Mouse (Mus musculus): ENCODE data around the gene Rac3.
A peak's percentile ranks its signal among the peaks of the same experiment; 100 is the strongest.

Rac3 gene

DNA sequence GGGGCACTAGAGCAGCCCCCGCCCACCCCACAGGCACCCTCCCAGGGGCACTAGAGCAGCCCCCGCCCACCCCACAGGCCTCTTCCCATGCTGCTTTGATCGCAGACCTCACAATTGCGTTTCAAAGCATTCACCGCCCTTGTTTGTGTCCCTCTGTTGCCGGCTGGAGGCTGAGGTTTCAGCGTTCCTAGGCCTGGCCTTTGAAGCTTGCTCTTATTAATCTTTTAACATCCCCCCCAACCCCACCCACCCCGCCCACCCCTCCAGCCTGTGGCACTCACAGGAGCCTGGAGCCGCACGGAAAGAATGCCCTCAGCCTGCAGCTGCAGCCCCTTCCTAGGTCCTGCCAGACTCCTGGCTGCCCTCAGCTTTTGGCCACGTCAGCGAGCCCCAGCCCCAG lies 14.0 kb upstream of the Rac3 start:
- DNase-seq: no peak

DNA sequence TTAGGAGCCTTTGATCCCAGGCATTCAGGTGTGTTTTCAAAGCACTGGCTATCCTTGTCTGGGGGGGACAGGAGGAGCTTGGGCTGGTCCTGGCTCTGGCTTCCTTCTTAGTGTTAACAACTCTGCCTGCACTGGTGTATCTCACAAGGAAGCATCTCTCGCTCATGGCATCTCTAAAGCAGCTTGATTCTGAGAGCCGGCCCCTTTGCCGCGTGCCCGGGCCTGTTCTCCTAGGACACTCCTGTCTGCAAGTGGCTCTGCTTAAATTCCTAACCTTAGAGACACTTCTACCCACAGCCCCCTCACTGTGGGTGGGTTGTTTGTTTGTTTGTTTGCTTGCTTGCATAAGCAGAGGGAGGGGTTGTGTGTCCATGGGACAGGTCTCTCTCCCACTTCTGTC lies 13.3 kb upstream of the Rac3 start:
- no peak for DNase-seq

DNA sequence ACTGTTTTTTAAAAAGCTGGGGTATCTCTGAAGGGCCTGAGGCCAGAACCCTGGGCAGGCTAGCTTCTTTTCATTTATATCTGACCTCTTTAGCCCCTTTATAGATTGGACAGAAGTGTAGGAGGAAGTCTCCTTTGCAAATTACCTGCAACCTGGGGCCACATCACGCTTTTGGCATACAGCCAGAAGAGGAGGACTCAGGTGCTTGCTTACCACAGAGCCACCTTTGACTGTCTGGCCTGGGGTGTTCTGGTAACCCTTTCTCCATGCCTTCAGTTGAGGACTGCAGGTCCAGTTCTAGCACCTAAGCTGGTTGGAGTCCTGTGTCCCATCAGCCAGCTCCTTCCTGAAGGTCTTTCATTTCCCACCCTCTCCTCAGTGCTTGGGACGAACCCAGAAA lies 11.7 kb upstream of the Rac3 start:
- DNase-seq: no peak

DNA sequence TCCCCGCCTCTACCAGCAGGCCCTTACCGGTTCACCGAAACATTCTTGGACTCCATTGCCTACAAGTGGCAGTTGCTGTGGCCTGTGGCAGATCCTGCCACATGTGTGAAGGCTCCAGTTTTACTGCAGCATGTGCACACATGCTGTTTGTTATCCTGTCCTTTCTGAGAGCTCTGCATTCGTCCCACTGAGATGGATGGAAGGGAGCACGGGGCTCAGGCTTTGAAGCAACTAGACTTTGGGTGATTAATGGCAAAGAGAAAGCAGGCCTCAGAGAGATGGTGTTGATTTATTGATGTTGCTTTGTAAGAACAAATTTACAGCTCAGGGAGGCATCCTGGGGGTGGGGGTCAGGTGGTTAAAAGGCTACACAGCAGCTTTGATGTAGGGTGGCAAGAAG lies 10.6 kb upstream of the Rac3 start:
- DNase-seq: no peak

DNA sequence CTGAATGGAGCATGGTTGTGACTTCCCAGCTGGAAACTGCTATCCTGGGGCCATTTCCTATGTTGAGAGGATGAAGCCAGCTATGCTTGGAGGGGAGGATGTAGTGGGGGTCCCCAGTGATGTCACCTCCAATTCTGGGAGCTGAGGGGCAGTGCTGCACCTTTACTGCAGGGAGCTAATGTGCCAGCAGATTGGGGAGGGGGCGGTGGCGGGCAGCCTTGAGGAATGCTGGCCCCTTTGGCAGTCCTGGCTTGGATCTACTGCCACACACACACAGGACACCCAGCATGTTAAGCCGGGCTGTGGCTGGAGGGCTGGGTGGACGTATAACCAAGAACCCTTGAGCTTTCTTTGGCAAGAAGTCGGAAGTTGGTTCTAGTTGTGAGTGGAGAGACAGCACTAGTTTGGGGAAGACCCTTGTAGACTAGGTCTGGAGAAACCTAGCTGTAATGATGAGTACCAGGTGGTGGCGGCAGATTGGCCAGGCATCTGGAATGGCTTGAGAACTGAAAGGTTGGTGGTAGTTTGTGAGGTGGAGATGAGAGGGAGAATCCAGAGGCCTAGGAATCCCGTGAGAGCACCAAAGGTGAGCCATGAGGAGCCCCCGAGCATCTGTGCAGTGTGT lies 9.2 kb upstream of the Rac3 start:
- peak; percentile 93 for DNase-seq

DNA sequence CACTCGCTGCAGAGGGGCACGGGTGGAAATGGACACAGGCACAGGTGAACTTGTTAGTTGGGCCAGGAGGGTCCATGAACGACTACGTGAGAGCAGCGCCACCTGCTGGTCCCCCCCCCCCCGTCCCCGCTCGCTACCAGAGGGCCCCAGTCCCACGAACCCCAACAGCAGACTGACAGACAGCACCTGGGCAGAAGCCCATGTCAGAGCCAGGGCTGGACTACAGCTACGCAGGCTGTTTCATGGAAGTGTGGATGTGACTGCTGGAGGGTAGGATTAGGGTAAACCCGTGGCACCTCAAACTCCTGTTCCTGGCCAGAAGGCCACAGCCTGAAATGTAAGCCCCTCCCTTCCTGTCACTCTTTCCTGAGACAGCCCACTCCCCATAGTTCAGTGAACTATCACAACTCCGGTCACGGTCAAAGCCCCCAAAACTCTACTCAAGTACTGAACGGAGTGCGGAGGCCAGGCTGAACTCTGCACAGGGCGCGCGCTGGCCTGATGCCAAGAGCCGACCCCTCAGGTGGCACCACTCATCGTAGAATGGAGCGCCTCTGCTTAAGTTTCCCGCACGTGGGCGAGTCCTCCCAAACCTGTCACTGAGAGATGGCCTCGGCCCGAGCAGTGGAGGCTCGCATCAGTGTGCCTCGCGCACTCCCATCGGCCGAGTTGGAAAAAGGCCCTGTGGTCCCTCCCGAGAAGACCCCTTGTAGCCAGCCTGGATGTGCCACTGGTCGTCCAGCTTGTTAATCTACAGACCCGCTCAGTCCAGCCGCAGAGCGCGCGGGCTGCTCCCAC lies 8.3 kb upstream of the Rac3 start:
- peak; percentile 96 for DNase-seq

DNA sequence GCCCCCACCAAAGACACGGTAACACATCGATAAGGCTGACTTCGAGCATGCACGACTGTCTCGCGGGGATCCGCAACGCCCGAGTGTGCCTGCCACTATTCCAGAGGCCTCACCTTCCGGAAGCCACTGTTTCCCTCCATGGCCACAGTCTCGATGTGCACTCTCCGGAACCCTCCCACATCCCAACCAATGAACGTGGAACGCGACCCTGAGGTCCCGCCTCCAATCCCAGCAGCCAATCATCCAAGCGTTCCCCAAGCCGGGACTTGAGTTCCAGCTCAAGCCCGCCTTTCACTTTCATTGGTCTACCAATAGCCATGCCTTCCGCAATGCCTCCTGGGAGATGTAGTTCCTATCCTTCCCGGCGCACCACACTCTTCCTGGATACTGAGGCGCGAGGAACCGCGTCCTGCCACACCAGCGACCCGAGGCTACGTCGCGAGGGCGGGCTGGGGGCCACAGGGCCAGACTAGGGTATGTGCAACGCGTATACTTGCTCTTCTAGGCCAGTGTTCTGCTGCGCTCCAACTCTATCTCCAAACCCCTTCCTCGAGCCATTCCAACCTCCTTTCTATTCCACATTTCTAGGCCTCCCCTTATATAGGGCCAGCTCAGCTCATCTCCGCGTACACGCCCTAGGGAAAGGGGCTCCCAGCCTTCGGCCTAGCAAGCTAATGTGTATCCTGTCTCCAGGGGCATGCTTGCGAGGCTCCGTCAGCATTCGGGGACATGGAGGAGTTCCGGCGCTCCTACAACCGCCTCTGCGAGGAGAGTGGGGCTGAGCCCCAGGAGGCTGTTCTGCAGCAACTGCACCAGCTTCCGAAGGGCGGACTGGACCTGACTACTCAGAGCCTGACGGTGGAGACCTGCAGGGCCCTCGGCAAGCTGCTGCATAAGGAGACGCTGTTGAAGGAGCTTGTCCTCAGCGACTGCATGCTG lies 7.4 kb upstream of the Rac3 start, which contains the start of the genes Cenpx and Lrrc45:
Gene Cenpx (minus strand): TSS at position 159 of the 939 bp plus-strand sequence.
Gene Lrrc45 (plus strand): TSS at position 346 of the 939 bp plus-strand sequence.
- DNase-seq: peak; percentile 100

DNA sequence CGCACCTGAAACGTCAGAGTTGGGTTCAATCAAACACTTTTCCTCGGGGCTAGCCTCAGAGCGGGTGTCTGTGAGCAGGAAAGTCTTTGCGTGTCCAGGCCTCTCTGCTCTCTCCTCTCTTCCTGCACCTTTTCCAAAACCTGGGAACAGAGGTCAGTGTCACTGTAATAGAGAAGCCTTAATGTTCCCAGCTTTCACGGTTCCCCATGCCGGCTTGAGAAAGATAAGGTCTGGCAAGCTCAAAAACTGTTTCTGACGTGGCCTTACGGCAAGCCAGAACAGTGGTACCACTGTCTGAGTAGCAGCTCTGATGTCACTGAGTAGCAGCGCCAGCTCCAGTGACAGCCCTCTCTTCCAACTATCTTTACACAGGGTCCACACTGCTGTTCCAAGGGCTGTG lies 6.7 kb upstream of the Rac3 start:
- DNase-seq: no peak

DNA sequence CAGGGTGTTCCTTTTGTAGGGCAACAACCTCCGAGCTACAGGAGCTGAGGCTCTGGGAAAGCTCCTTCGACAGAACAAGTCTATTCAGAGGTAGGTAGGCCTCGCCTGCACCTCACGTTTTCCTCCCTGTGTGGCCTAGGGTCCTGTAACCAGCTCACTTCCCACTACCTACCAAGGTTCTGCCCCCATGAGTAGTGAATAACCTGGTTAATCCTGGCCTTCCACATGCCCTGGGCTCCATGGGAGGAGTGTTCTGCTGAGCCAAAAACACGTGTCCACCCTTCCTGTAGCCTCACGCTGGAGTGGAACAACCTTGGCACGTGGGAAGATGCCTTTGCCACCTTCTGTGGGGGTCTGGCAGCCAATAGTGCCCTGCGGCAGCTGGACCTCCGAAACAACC lies 6.1 kb upstream of the Rac3 start:
- peak; percentile 93 for DNase-seq

DNA sequence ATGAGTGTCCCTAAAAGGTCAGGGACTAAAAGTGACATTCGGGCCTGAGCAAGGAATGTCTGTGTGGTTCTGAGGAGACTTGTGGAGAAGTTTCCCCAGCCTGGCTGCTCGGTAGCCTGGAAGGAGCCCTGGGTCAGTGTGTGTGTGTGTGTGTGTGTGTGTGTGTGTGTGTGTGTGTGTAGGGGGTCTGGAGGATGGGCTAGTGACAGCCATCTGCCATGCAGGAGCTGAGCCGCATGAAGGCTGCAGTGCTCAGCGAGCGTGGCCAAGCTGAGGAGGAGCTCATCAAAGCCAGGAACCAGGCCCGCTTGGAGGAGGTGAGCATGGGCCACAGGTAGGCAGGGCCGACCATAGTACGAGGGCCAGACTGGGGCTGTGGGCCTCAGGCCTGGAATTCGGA lies 2.0 kb upstream of the Rac3 start:
- no peak for DNase-seq

DNA sequence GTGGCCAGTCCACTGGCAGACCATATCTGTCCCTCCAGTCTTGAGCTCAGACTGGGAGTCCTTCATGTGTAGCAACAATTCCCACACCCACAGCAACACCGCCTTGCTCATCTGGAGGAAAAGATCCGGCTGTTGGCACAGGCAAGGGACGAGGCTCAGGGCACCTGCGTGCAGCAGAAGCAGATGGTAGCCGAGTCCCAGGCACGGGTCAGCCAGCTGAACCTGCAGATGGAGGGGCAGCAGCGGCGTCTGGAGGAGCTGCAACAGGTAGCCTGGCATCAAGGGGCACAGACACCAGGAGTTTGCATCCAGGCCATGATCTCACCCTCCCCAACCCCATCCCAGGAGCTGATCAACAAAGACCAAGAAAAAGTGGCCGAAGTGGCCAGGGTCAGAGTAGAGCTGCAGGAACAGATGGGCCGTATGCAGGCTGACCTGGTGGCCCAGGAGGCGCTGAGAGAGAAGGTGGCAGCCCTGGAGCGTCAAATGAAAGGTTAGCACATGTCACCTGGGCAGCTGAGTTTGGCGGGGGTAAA lies 1.4 kb upstream of the Rac3 start:
- DNase-seq: peak; percentile 94

DNA sequence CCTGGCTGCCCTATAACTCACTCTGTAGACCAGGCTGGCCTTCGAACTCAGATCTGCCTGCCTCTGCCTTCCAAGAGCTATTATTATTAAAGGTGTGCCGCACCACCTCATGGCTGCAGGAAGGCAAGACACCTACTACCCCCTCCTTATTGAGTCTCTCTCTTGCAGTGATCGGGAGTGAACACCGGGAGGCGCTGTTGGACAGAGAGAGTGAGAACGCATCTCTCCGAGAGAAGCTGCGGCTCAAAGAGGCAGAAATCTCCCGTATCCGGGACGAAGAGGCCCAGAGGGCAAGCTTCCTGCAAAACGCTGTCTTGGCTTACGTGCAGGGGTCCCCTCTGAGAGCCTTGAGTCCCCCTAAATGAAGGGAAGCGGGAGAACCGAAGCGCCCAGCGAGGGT lies 820 bp upstream of the Rac3 start:
- DNase-seq: peak; percentile 97

DNA sequence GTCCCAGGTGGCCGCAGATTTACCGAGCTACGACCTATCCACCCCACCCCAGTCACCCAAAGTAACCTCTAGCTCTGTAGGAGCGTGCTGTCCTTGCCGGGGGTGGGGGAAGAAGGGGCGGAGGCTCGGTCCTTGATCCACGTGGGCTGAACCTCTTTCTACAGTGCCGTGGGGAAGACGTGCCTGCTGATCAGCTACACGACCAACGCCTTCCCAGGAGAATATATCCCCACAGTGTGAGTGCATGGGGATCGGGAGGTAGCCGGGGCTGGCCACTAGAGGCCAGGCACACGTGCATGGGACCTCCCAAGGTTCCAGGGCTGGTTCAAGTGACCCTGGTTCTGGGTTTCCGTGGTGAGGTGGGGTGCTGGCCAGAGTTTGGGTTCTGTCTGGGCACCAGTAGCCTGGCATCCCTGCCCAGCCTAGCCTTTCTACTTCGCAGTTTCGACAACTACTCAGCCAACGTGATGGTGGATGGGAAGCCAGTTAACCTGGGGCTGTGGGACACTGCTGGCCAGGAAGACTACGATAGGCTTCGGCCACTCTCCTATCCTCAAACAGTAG lies 879 bp downstream of the Rac3 start:
- peak; percentile 93 for DNase-seq

DNA sequence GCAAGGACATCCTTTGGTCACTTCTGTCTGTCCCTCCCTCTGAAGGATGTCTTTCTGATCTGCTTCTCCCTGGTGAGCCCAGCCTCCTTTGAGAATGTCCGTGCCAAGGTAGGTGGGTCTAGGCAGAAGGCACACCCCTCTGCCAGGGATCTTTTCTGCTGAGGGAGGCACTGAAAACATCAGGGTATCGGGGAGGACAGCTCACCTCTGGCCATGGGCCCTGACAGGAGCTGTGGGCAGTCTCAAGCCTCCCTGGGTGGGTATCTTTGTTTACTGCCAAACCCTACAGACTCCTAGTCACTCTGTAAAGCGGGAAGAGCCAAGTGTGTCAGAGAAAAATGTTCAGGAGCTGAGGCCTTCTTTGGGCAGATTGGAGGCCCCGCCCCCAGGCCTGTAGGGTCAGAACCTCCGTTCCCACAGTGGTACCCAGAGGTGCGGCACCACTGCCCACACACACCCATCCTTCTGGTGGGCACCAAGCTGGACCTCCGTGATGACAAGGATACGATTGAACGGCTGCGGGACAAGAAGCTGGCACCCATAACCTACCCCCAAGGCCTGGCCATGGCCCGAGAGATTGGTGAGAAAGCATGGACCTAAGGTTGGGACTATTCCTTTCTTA lies 1.6 kb downstream of the Rac3 start:
- DNase-seq: peak; percentile 91

DNA sequence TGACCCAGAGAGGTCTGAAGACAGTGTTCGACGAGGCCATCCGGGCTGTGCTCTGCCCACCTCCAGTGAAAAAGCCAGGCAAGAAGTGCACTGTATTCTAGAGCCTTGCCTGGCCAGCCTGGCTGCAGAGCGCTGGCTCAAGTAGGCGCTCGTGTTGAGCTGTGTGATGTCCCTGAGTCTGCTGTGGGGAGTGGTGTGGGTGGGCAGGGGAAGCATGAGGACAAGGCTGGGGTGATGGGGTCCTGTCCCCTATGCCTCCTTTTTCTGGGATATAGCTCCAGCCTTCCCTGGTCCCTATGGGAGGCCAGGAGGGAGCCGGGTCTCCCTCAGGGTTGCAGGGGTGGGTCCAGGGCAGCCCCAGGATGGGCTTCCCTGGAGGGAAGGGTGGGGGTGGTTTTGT lies 2.2 kb downstream of the Rac3 start:
- peak; percentile 91 for DNase-seq

DNA sequence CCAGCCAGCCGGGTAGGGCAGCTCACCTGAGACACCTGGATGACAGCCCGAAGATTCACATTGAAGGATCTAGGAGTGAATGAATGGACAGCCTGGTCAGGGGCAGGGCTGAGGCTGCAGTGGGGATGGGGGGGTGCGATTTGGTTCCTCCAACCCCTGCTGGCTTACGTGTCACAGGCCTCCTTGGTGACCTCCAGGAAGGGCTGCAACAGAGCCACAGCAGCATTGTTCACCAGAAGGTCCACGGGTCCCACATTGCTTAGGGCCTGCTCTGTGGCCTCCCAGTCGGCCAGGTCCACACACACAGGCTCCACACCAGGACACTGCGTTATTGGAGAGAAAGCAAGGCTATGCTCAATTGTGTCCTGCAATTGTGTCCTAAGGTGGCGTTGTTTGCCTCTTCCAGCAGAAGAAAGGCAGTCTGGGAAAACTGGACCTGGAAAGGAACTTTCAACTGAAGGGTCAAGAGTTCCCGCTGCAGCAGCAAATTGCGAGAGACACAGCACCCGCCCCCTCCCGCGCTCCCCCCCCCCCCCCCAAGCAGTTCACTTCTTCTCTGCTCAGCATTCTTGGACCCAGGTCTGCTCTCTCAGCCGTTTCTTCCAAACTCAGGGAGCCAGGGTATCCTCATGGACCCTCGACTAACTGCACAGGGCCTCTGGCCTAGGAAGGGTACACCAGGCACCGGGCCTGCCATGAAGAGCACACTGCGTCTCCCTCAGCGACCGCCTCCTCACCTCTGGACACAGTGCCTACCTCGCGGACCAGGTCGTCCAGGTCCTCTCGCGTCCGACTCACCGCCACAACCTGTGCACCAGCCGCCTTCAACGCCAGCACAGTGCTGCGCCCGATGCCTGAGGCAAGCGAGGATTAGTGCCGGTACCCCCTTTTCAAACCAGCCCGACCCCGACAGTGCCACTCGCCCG lies 5.2 kb downstream of the Rac3 start:
- DNase-seq: peak; percentile 92

DNA sequence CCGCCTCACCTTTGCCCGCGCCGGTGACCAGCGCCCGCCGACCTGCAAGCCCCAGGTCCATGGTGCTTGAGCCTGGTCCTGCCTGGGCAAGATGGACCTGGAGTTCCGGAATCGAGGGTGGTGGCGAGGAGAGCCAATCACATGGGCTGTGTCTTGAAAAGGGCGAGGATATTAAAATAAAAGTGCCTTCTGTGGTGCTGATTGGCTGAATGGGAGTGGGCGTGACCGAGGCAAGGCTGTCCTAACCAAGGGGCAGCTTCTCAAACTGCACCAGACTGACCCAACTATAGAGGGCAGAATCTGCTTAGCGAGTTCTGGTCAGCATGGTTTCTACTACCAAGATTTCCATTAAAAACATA lies 5.9 kb downstream of the Rac3 start, which contains the start of gene Dcxr:
Gene Dcxr (minus strand): TSS at position 113 of the 359 bp plus-strand sequence.
- DNase-seq: peak; percentile 100

DNA sequence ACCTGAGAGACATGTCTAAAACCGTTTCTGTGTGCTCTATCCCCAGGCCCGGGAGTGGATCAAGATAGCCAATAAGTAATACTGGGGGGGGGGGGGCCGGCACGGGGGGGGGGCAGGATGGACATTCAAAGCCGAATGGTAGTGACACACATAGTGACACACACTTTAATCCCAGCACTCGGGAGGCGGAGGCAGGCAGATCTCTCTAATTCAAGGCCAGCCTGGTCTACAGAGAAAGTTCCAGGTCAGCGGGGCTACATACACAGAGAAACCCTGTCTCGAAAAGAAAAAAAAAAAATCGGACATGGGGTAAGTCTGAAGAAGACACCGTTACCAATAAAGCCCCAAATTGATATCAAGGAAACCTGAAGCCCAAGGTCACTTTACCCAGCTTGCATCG lies 6.3 kb downstream of the Rac3 start:
- DNase-seq: no peak

DNA sequence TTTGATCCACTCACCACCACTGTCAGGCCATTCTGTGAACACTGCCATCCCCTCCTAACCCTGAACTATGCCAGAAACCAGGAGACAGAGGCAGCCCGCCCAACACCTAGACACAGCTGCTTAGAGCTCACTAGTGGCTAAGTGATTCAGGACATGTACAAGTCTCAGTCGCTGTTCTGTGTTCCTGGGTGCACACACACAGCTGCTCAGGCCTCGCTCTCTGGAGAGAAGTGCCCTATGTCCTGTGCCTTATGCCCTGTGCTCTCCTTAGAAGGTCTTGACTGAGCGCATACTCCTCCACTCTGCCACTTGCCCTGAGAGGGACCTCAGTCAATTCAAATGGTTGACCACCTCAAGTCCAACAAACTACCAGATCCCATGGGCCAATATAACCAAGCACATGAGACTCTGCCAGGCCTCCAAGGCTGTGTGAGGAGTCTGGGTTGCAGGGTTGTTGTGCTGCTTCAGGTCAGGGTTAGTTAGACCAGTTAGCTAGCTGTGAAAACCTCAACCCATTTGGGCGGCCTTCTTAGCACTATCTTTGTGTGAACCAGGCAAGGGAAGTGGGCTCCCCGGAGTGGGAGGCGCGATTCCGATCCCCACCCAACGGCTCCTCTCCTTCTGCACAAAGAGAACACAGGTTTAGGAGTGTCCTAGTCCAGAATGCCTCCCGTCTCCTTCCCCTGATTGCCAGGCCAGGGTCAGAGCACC lies 7.4 kb downstream of the Rac3 start:
- DNase-seq: peak; percentile 91

DNA sequence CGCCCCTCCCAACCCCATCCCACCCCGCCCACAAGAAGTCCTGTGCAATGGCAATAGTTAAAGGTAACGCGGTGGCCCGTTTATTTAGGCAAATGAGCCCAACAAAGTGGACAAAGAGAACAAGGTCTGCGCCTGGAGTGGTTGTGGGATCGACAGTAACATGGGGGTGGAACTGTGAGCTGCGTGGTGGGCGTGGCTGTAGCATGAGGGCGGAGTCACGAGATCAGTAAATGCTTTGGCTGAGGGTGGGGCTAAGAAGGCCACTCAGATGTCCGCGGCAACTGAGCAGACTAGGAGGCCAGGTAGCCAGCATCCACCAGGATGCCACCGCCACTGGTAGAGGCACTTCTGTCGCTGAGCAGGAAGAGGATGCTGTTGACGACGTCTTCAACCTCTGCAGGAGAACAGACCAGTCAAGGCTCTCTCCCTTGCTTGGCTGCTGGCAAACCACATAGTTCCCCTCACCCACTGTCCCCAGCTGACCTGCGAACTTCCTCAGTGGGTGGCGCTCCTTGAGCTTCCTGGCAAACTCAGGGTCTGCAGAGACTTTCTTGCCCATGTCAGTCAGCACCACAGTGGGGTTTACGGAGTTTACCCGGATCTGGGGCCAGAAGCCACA lies 8.3 kb downstream of the Rac3 start:
- peak; percentile 97 for DNase-seq
